ENCODE assay signal across 8 mouse cellular contexts in genomic region chr14:46702669-46703435, GRCm38 (mm10). TPM values are rescaled to one million over a fixed set of nuclear protein-coding genes. Genes with fewer than 3 reads are reported as not detected.
A peak's percentile ranks its signal among the peaks of the same experiment; 100 is the strongest.
DNase-seq lines count a peak whose midpoint lies in the region; ATAC-seq and TF ChIP-seq lines count a peak whose summit lies in the region.

No protein-coding gene starts in this region.

- no peak for ATAC-seq in cerebellum, adult (ENCODE audit: insufficient number of reproducible peaks, low FRiP score, low TSS enrichment)
- ATAC-seq in kidney, postnatal 0 days (replicated peaks; ENCODE audit: low FRiP score, low read depth) = 0 out of 2 replicates have a peak, but pooled peaks have one; percentile 40

- 35% methylated on average over 17 of the region's 17 CpGs for WGBS in kidney, postnatal 0 days

- no peak overlapping the region for H3K4me2 ChIP-seq in kidney, postnatal 0 days (ENCODE audit: low read length)

- H3K4me1 ChIP-seq in kidney, postnatal 0 days (replicated peaks; ENCODE audit: insufficient read depth, low read length) = no peaks in the 10 kb centered on the region

- no peaks in the 10 kb centered on the region for H3K79me3 ChIP-seq in C2C12 (ENCODE audit: low read depth)

- H3K9me3 ChIP-seq in kidney, postnatal 0 days (replicated peaks; ENCODE audit: low read length) = no peaks in the 10 kb centered on the region

- no peak overlapping the region for H3ac ChIP-seq in C2C12 (ENCODE audit: control insufficient read depth, insufficient read length, low read depth)

- H3K36me3 ChIP-seq in C2C12 (ENCODE audit: control insufficient read depth, insufficient read depth) = no peaks in the 10 kb centered on the region
- no peaks in the 10 kb centered on the region for H3K36me3 ChIP-seq in kidney, postnatal 0 days (ENCODE audit: insufficient read depth, low read length)

- peak; percentile 42 for TF ChIP-seq CTCF in C2C12 (IDR thresholded peaks at IDR 0.05; ENCODE audit: control insufficient read depth, insufficient read depth, insufficient read length)
- TF ChIP-seq CTCF in kidney, postnatal 0 days (IDR thresholded peaks at IDR 0.05; ENCODE audit: low read depth) = peak; percentile 84

- H3K27me3 ChIP-seq in C2C12 (ENCODE audit: control insufficient read depth, insufficient read depth, insufficient read length) = no peaks in the 10 kb centered on the region
- no peaks in the 10 kb centered on the region for H3K27me3 ChIP-seq in kidney, postnatal 0 days (ENCODE audit: insufficient read depth, low read length)

- H3K9ac ChIP-seq in kidney, postnatal 0 days (ENCODE audit: low read depth, low read length) = no peak overlapping the region

- H3K27ac ChIP-seq in kidney, postnatal 0 days = no peak overlapping the region

- peak; percentile 6 for DNase-seq in cerebellum, adult 8-10 months
- DNase-seq in cerebellum, postnatal 36 days = peak; percentile 16 to 19
- peak; percentile 31 to 41 for DNase-seq in heart, adult 9 months (ENCODE audit: low spot score in 2 of 2)
- peak; percentile 51 for DNase-seq in kidney, postnatal 0 days (ENCODE audit: low spot score)
- DNase-seq in lung, postnatal 25 days (ENCODE audit: low spot score) = peak; percentile 49
- DNase-seq in right cerebral cortex, postnatal 14 days = peak; percentile 27

- no peaks in the 10 kb centered on the region for H3K79me2 ChIP-seq in C2C12 (ENCODE audit: control insufficient read depth, insufficient read depth)

- no peak overlapping the region for H3K4me3 ChIP-seq in C2C12 (ENCODE audit: insufficient read depth, poor library complexity, severe bottlenecking)
- no peak overlapping the region for H3K4me3 ChIP-seq in kidney, postnatal 0 days (replicated peaks; ENCODE audit: low read depth, low read length)

TF ChIP-seq in C2C12, 6 proteins besides CTCF, POLR2A, EP300 and RAD21:
- no peak for TF ChIP-seq FOSL1 (IDR thresholded peaks at IDR 0.05; ENCODE audit: insufficient read depth, low read length, poor library complexity, severe bottlenecking)

RNA-seq across cellular contexts. Expression of gene Cdkn3, which starts 57.5 kb away (rescaled TPM):
- polyA plus RNA-seq in C2C12 (2012; fragmentation: generic; extraction: Trizol) = 18.2 TPM
- polyA plus RNA-seq in kidney, postnatal 0 days (2015; fragmentation: Nextera tagmentation; extraction: Ambion mirVana) = 38.0 and 44.0 TPM in 2 replicates
